Mouse (Mus musculus): ENCODE results near the gene Gm10800. TPM values are rescaled to one million over a fixed set of nuclear protein-coding genes. Genes with fewer than 3 reads are reported as not detected.

The Gm10800 gene
- 1.2 and 2.0 TPM in 2 replicates for polyA plus RNA-seq (2015; fragmentation: Nextera tagmentation; extraction: Ambion mirVana)

DNA sequence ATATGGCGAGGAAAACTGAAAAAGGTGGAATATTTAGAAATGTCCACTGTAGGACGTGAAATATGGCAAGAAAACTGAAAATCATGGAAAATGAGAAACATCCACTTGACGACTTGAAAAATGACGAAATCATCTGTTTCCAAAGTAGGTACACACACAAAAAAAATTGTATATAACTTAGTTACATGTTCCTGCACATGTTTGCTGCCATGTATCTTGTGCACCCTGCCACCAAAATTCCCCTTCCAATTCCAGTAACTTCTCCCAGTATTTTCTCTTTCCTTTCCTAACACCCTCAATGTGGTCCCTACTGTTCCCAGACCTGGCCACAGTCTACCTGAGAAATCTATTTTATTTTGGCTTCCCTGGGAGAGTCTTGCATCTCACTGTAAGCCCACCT lies at the start of gene Gm10800:
Gene Gm10800 (minus strand): TSS at position 101 of the 400 bp plus-strand sequence.

DNA sequence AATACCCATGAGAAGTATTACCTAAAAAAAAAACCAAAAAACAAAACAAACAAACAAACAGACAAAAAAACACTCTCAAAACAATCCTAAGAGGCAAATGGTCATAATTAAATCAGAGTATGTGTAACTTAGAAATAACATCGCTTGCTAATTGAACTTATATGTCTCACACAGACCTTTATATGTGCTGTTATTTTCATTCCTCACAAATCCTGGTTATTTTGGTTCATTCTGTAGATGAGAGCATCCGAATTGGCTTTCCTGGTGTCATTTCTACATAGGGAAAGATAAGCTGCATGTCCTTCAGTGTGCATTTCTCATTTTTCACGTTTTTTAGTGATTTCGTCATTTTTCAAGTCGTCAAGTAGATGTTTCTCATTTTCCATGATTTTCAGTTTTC lies 5.2 kb downstream of the Gm10800 start, which contains the start of gene Gm10801:
Gene Gm10801 (plus strand): TSS at position 301 of the 400 bp plus-strand sequence.

Other genes with a start within 250 kb of the Gm10800 start
- gene Gm10801, start 5.1 kb downstream of the Gm10800 start, polyA plus RNA-seq (2015; fragmentation: Nextera tagmentation; extraction: Ambion mirVana): 0.68 TPM in 1 of 2 replicates, not detected in the other

Data from adrenal gland, postnatal 0 days (tissue).